Mouse (Mus musculus): ENCODE data around the gene Chst1. TPM values are rescaled to one million over a fixed set of nuclear protein-coding genes. Genes with fewer than 3 reads are reported as not detected.

Chst1 gene
- 8.6 TPM for polyA plus RNA-seq (2012; fragmentation: generic; extraction: Trizol)

DNA sequence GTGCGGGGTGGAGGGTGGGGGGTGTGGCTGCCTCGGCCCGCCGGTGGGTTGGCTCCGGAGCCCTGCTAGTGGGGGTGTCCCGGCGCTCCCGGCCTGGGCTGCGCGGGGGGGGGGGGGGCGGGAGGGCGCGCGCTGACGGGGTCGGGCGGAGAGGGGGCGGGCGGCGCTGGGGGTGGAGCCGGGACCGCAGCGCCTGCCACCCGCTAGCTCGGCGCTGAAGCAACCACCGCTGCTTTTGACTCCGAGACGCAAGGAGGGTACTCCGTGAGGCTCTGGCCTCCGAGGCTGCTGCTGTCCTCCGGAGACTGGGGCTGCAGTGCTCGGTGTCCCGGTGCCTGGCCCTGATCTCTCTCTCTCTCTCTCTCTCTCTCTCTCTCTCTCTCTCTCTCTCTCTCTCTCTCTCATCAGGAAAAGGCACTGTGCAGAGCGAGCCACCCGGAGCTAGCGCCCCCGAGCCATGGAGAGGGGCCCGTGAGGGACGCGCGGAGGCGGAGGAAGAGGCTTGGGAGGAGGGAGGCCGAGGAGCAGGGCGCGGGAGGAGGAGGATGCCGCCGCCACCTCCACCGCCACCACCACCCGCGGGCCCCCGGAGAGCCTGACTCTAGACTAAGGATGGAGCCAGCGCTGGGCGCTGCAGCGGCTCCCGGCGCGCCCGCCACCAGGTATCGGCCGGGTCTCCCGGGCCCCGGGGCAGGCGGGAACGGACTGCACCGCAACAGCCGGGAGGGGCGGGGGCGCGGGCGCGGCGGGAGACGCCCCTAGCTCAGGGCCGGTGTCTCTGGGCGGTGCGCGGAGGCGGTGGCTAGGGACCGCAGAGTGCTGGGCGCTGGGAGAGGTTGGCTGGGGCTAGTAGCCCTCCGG, at the start of gene Chst1:
Gene Chst1 (plus strand): TSS at position 221 of the 861 bp plus-strand sequence.
- peaks cover 5% of the 10 kb centered on the region for H3K27me3 ChIP-seq (ENCODE audit: control insufficient read depth, insufficient read depth, insufficient read length)
- peak within 1 kb of the TSS; percentile 42 for H3K4me3 ChIP-seq
- H3K36me3 ChIP-seq (ENCODE audit: control insufficient read depth, insufficient read depth) = no peaks in the 10 kb centered on the region
- peak within 1 kb of the TSS; percentile 88 for H3K4me2 ChIP-seq (ENCODE audit: low read depth)
- no peaks in the 10 kb centered on the region for H3K79me2 ChIP-seq (ENCODE audit: control insufficient read depth, insufficient read depth)
- H3ac ChIP-seq (ENCODE audit: control insufficient read depth, insufficient read length) = peak within 1 kb of the TSS; percentile 1
- no peak for TF ChIP-seq TCF3 (IDR thresholded peaks at IDR 0.05; ENCODE audit: insufficient read length, low read depth)
- no peak for TF ChIP-seq USF1 (IDR thresholded peaks at IDR 0.05; ENCODE audit: low read depth)
- no peak for TF ChIP-seq E2F4 (IDR thresholded peaks at IDR 0.05; ENCODE audit: insufficient read depth)
- peak; percentile 72 for TF ChIP-seq POLR2AphosphoS2 (IDR thresholded peaks at IDR 0.05; ENCODE audit: insufficient read length, low read depth)
- TF ChIP-seq MAX (IDR thresholded peaks at IDR 0.05; ENCODE audit: low read depth) = no peak
- no peak for TF ChIP-seq MYOD1 (IDR thresholded peaks at IDR 0.05; ENCODE audit: control insufficient read depth in 1 of 3, insufficient read length in 2 of 3, low read depth in 2 of 3)
- no peak for TF ChIP-seq CEBPB (IDR thresholded peaks at IDR 0.05; ENCODE audit: insufficient read depth, poor library complexity, severe bottlenecking)
- TF ChIP-seq SRF (IDR thresholded peaks at IDR 0.05; ENCODE audit: control insufficient read depth, insufficient read length, low read depth) = no peak
- TF ChIP-seq MYOG (IDR thresholded peaks at IDR 0.05; ENCODE audit: control insufficient read depth in 1 of 3, insufficient read depth in 1 of 3, insufficient read length in 2 of 3, low read depth in 2 of 3) = no peak
- peak; percentile 68 for TF ChIP-seq POLR2A (IDR thresholded peaks at IDR 0.05; ENCODE audit: insufficient read length, low read depth)
- TF ChIP-seq REST (IDR thresholded peaks at IDR 0.05; ENCODE audit: insufficient read depth, insufficient read length) = no peak

DNA sequence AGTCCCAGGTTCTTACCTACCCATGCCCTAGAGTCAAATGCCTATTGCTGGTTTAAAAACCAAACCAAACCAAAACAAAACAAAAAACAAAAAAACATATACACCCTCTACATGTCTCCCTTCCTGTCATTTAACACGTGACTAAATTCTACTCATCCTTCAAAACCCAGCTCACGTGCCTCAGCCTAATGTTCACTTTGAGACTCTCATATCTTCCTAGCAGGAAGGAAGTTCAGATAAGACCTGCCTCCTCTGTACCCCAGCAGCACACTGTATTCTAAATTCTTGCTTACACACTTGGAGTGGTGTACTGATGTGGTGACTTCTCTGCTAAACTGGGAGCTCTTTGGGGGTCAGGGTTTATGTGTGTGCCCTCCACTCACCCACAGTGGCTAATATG, 49.5 kb upstream of the Chst1 start:
- Histone ChIP-seq H3K79me2 (ENCODE audit: control insufficient read depth, insufficient read depth) (no peaks in the 10 kb centered on the region), H3K4me2 (ENCODE audit: low read depth) (no peak overlapping the region), H3ac (ENCODE audit: control insufficient read depth, insufficient read length) (no peak overlapping the region), H3K36me3 (ENCODE audit: control insufficient read depth, insufficient read depth) (no peaks in the 10 kb centered on the region), H3K4me3 (no peak overlapping the region), H3K27me3 (ENCODE audit: control insufficient read depth, insufficient read depth, insufficient read length) (peaks cover 24% of the 10 kb centered on the region)
- TF ChIP-seq MAX (IDR thresholded peaks at IDR 0.05; ENCODE audit: low read depth) = no peak
- no peak for TF ChIP-seq SRF (IDR thresholded peaks at IDR 0.05; ENCODE audit: control insufficient read depth, insufficient read length, low read depth)
- TF ChIP-seq POLR2A (IDR thresholded peaks at IDR 0.05; ENCODE audit: insufficient read length, low read depth) = no peak
- TF ChIP-seq MYOG (IDR thresholded peaks at IDR 0.05; ENCODE audit: control insufficient read depth in 1 of 3, insufficient read depth in 1 of 3, insufficient read length in 2 of 3, low read depth in 2 of 3) = no peak
- no peak for TF ChIP-seq E2F4 (IDR thresholded peaks at IDR 0.05; ENCODE audit: insufficient read depth)
- no peak for TF ChIP-seq MYOD1 (IDR thresholded peaks at IDR 0.05; ENCODE audit: control insufficient read depth in 1 of 3, insufficient read length in 2 of 3, low read depth in 2 of 3)
- no peak for TF ChIP-seq USF1 (IDR thresholded peaks at IDR 0.05; ENCODE audit: low read depth)
- no peak for TF ChIP-seq TCF3 (IDR thresholded peaks at IDR 0.05; ENCODE audit: insufficient read length, low read depth)
- TF ChIP-seq CEBPB (IDR thresholded peaks at IDR 0.05; ENCODE audit: insufficient read depth, poor library complexity, severe bottlenecking) = no peak
- TF ChIP-seq POLR2AphosphoS2 (IDR thresholded peaks at IDR 0.05; ENCODE audit: insufficient read length, low read depth) = no peak
- no peak for TF ChIP-seq REST (IDR thresholded peaks at IDR 0.05; ENCODE audit: insufficient read depth, insufficient read length)
- TF ChIP-seq TCF12 (IDR thresholded peaks at IDR 0.05; ENCODE audit: insufficient read depth, poor library complexity, severe bottlenecking) = no peak

DNA sequence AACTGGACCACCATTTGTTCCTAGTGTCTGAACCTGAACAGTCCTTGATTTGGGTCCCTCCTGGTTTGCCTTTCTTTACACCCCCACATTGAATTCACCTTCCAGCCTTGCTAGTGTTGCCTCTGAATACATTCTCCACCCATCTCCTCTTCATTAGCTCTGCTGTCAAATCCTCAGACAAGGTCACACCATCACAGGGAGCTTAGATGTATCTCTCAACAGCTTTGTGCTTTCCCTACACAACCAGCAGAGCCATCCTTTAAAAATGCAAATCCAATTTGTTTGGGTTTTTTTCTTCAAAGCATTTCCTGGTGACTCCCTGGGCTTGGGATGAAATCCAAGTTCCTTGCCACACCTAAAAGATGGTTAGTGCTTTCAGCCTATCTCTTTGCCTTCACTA, 45.0 kb upstream of the Chst1 start:
- Histone ChIP-seq H3K27me3 (ENCODE audit: control insufficient read depth, insufficient read depth, insufficient read length) (peaks cover 28% of the 10 kb centered on the region), H3K4me2 (ENCODE audit: low read depth) (no peak overlapping the region), H3K79me2 (ENCODE audit: control insufficient read depth, insufficient read depth) (no peaks in the 10 kb centered on the region), H3K36me3 (ENCODE audit: control insufficient read depth, insufficient read depth) (no peaks in the 10 kb centered on the region), H3ac (ENCODE audit: control insufficient read depth, insufficient read length) (no peak overlapping the region), H3K4me3 (no peak overlapping the region)
- TF ChIP-seq TCF3 (IDR thresholded peaks at IDR 0.05; ENCODE audit: insufficient read length, low read depth) (no peak), SRF (IDR thresholded peaks at IDR 0.05; ENCODE audit: control insufficient read depth, insufficient read length, low read depth) (no peak), REST (IDR thresholded peaks at IDR 0.05; ENCODE audit: insufficient read depth, insufficient read length) (no peak), USF1 (IDR thresholded peaks at IDR 0.05; ENCODE audit: low read depth) (no peak)

DNA sequence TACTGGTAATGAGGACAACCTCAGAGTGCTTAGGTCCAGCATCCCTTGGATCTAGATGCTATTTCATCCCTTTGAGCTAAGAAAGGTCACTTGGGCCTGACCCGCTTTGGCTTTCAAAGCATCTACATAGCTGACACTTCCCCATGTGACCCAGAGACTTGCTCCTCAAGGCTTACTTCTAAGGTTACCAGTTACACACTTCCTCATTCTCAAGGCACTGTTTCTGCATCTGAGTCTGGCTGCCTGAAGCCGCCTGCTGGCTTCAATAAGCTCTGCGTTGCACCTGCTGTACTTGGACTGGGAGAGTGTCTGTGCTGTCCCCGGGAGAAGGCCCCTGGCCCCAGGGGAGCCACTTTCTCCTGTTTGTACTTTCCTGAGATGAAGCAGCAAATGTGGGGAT, 36.6 kb upstream of the Chst1 start:
- TF ChIP-seq SRF (IDR thresholded peaks at IDR 0.05; ENCODE audit: control insufficient read depth, insufficient read length, low read depth) (no peak), CEBPB (IDR thresholded peaks at IDR 0.05; ENCODE audit: insufficient read depth, poor library complexity, severe bottlenecking) (no peak), POLR2A (IDR thresholded peaks at IDR 0.05; ENCODE audit: insufficient read length, low read depth) (no peak), POLR2AphosphoS2 (IDR thresholded peaks at IDR 0.05; ENCODE audit: insufficient read length, low read depth) (no peak), MAX (IDR thresholded peaks at IDR 0.05; ENCODE audit: low read depth) (no peak), E2F4 (IDR thresholded peaks at IDR 0.05; ENCODE audit: insufficient read depth) (no peak), USF1 (IDR thresholded peaks at IDR 0.05; ENCODE audit: low read depth) (no peak), MYOD1 (IDR thresholded peaks at IDR 0.05; ENCODE audit: control insufficient read depth in 1 of 3, insufficient read length in 2 of 3, low read depth in 2 of 3) (no peak), TCF3 (IDR thresholded peaks at IDR 0.05; ENCODE audit: insufficient read length, low read depth) (no peak), MYOG (IDR thresholded peaks at IDR 0.05; ENCODE audit: control insufficient read depth in 1 of 3, insufficient read depth in 1 of 3, insufficient read length in 2 of 3, low read depth in 2 of 3) (no peak)
- H3K79me2 ChIP-seq (ENCODE audit: control insufficient read depth, insufficient read depth) = no peaks in the 10 kb centered on the region
- no peak overlapping the region for H3K4me3 ChIP-seq
- no peaks in the 10 kb centered on the region for H3K36me3 ChIP-seq (ENCODE audit: control insufficient read depth, insufficient read depth)
- no peak overlapping the region for H3ac ChIP-seq (ENCODE audit: control insufficient read depth, insufficient read length)
- H3K27me3 ChIP-seq (ENCODE audit: control insufficient read depth, insufficient read depth, insufficient read length) = peaks cover 5% of the 10 kb centered on the region
- no peak overlapping the region for H3K4me2 ChIP-seq (ENCODE audit: low read depth)
